Mouse (Mus musculus) monocyte, adult 5-6 weeks (primary cell): ENCODE measurements at regions not wholly inside any gene's neighbourhood (a gene's known extent, or its start where the extent isn't known, plus 50 kb on each side); places are given as distances from the start of the nearest gene placed in this dataset.

Experiments used
- ATAC-seq: fragments of 153-309, 156-312 bp; replicated peaks from 2 replicates; pipeline ENCODE4 v1.8.0; 2017; ENCODE audit warnings: mild to moderate bottlenecking; ENCODE audit not compliant: low TSS enrichment, insufficient number of reproducible peaks, severe bottlenecking, poor library complexity, low FRiP score

DNA sequence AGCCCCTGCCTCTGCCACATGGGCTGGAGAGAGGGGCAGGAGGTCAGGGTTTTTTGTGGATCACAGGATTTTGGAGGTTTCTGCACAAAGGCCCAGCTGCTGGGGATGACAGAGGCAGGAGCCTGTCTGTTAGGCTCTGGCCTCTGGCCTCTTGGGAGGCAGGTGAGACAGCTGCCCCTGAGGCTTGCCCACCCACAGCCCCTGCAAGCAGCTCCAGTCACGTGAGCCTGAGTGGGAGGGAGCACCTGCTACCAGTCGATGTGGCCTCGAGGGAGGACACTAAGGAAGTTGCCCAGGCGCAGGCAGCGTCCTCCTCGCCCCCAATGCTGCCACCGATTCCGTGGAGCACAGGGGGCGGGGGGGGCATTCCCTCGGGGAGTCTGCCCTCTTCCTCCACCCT is 80.3 kb downstream of the Gadd45g start:
- no peak for ATAC-seq

- ATAC-seq = no peak
Observed at GRCm38 (mm10) chr13:51929730-51930129, 83.3 kb downstream of the Gadd45g start.

DNA sequence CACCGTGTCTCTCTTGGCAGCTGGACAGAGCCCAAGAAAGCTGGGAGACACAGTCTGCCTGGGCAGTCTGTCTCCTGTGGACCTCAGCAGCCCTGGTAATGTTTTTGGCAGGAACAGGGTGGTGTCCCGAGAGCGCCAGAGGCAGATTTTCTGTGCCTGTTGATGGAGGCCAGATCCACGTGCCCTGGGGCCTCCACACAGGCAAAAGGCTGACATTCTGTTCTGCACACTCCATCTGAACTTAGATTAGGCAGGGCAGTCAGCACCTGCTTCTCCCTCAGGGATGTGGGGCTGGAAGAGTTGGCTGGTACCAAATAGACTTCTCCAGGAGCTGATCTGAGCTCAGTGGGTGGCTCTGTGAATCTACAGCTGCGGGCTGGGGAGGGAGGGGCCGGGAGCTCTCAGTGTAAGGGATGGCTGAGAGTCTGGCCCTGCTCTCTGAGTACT is 83.8 kb downstream of the Gadd45g start:
- ATAC-seq = no peak

DNA sequence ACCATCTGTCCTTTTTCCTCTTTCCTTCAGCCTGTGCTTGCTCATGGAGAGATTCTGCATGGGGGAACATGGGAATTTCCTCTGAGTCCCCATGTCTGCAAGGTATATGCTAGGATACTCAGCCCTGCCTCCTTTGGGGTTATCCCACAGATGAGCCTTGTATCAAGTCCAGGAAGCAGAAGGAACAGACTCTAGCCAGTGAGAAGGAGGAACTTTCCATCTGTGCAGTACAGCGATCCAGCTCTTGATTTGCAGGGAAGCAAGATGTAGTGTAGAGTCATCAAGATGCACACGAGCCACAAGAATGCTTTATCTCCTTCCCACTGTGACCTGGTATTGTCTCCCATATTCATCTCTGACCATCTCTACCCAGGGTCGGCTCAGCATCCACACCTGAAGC is 84.5 kb downstream of the Gadd45g start:
- ATAC-seq = no peak

GRCm38 (mm10) chr13:51935827-51936226 is 89.3 kb downstream of the Gadd45g start:
- ATAC-seq = no peak

GRCm38 (mm10) chr13:51936441-51936840 is 90.0 kb downstream of the Gadd45g start:
- ATAC-seq = peak; percentile 40

DNA sequence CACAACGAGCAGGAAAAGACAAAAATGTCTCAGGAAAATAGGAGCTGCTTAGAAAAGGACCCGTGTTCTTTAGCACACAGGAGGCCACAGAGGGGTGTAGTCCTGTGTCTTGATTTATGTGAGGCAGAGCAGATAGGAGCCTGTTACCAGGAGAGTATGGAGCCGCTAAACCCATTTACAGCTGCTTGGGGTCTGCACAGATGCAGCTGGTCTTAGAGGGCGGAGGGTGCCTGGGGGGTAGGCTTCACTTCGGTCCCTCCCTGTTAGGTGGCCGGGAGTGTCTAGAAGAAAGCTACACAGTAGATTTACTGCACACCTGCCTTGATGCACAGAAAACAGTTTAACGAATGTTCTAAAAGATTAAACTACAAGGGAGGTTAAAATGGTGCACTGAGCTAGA is 91.4 kb downstream of the Gadd45g start:
- no peak for ATAC-seq

- no peak for ATAC-seq
Observed at GRCm38 (mm10) chr13:51939262-51939661, 92.8 kb downstream of the Gadd45g start.

DNA sequence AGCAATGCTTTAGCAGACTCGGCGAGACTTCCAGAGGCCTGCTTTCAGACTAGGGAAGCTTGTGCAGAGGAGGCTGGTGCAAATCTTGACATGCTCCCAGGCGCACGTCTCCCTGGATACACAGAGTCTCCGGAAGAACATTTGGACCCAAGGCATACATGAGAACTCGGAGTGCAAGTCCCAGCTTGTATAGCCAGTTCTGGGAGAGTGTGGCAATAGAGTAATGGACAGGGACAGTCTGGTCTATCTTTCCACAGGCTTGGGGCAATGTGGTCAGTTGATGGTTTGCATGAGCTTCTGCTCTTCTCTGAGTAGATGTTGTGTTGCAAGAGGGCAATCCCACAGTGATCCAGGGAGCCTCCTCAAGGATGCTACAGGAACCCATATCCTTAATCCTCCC is 93.2 kb downstream of the Gadd45g start:
- ATAC-seq = no peak

DNA sequence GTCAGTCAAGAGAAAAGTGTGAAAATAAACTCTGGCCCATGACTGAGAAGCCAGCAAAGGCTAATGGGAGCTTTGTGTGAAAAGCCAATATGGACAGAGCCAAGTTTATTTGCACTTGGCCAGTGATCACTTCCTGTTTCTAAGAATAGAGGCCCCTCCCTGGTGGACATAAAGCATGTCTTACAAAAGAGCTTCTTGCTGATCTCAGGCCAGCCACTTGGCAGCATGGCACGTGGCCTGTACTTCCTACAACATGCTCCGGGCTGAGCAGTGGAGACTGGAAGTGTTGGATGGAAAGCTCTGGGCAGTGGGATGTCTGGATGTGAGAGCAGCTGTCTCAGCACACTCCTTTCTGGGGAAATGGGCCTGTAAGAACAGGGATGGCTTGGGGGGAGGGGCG is 99.7 kb downstream of the Gadd45g start:
- ATAC-seq = peak; percentile 96

GRCm38 (mm10) chr13:51948896-51949295 is 102.4 kb downstream of the Gadd45g start:
- ATAC-seq = no peak

DNA sequence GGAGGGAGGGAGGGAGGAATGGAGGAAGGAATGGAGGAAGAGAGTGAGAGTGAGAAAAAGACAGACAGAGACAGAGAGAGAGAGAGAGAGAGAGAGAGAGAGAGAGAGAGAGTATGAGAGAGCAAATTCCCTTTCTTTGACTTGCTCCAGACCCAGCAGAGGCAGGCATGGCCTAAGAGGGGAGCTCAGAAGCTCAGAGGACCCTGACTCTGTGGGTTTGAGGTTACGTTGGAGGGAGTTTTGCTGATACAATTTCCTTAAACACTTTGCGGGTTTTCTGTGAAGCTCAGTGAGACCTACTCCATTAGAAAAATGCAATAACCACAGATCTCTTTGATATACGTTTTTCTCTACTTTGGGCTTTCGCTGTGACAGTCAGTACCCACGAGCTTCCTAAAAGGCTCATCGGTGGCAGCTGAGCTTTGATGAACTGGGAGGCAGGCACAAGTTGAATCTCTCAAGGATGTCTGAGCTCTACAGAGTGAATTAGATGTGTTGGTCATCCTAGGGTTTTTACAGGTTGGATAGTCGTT is 105.1 kb downstream of the Gadd45g start:
- no peak for ATAC-seq

- ATAC-seq = no peak
Observed at GRCm38 (mm10) chr13:51953084-51953483, 106.6 kb downstream of the Gadd45g start.

DNA sequence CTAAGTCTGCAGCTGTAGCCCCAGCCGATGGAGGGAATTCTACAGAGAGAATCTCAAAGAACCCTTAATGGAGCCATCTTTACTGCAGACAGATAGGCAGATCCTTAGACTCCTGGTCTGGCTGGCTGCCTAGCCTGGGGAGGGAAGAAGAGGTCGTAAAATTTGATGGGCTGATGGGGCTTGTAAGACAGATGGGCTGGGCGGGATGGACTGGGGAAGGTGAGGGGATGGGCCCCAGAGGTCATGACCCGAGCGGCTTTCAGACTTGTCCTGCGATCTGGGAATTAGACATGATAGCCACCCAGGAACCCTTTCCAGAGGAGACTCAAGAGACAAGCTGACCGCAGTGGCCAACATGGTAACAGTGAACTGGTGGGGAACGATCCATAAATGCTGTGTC is 107.1 kb downstream of the Gadd45g start:
- ATAC-seq = no peak

DNA sequence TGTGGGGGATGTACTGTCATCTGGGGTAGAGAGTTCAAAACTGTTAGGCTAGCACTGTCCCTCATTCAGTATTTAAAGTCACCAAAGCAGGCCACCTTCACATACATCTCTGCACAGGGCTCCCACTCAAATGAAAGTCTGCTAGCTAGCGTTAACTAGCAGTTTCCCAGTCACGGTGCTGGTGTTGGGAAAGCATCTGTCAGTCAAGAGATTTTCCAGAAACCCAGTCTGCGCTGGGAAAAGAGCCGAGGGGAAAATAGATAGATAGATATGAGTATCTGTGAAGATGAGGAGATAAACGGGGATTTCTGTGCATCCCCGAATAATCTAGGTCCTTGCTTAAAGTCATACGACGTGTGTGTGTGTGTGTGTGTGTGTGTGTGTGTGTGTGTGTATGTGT is 110.6 kb downstream of the Gadd45g start:
- ATAC-seq = no peak

GRCm38 (mm10) chr13:51959591-51959990 is 113.1 kb downstream of the Gadd45g start:
- no peak for ATAC-seq

- no peak for ATAC-seq
Observed at GRCm38 (mm10) chr13:51960262-51960661, 113.8 kb downstream of the Gadd45g start.

GRCm38 (mm10) chr13:51962191-51962611 is 115.7 kb downstream of the Gadd45g start:
- no peak for ATAC-seq

GRCm38 (mm10) chr13:51962676-51963075 is 116.2 kb downstream of the Gadd45g start:
- ATAC-seq = no peak

GRCm38 (mm10) chr13:51963966-51964365 is 117.5 kb downstream of the Gadd45g start:
- ATAC-seq = no peak

DNA sequence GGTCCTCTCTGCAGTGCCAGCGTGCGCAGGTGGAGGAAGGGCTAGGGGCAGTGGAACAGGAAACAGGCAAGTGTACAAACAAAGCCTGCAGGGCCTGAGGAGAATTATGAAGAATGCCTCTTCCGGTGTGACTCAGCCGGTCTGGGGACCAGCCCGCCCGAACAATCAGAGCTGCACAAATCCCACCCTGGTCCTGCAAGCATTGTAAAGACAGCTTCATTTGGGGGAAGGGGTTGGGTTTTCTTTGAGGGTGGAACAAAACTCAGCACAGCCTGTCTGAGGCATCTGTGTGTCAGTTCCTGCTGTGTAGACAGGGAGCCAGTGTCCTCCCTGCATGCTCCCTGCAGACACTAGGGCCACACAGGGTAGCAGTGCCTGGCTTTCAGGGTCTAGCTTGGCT is 117.9 kb downstream of the Gadd45g start:
- no peak; the same call in 1 of the 2 replicates for ATAC-seq
